Mouse (Mus musculus) hindlimb bud, embryonic 11.5 days (tissue): ENCODE data around the gene Sowaha.
"Not testable (repeated sequence)": the region's sequence is repeated elsewhere in the genome, so short reads cannot be mapped to it uniquely, and the experiment has no call there.

Source experiments
- DNase-seq: peaks from one replicate; pipeline ENCODE4 v3.0.0-alpha.2; 2012; ENCODE audit warnings: low read depth, low spot score; ENCODE audit errors: extremely low spot score

Gene Sowaha

DNA sequence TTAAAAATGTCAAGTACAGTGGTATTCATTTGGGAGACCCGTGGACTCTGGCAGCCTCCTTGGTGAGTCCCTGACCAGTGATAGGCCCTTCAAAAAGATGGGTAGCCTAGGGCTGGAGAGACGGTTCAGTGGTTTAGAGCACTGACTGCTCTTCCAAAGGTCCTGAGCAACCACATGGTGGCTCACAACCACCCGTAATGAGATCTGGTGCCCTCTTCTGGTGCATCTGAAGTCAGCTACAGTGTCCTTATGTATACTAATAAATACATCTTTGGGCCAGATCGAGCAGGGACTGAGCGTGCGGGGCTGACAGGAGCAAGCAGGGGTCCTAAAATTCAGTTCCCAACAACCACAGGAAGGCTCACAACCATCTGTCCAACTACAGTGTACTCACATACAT, 36.2 kb downstream of the Sowaha start:
- DNase-seq = no peak

DNA sequence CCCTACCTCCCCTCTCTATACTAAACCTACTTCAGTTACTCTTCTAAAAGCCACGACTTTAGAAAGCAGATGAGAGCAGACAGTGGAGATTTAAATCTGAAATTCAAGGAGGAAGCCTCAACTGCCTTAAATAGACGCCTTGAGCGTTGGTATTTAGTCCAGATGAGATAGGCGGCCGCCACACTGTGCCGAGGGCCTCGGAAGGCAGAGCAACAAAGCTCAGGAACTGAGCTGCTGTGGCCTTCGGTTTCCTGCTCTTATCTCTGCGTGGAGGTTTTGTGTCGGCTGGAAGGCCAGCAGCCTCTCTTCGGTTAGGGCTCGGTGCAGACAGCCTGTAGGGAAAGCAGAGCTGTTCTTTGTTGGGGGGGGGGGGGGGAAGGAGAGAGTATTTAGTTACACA, 38.2 kb downstream of the Sowaha start:
- no peak for DNase-seq

DNA sequence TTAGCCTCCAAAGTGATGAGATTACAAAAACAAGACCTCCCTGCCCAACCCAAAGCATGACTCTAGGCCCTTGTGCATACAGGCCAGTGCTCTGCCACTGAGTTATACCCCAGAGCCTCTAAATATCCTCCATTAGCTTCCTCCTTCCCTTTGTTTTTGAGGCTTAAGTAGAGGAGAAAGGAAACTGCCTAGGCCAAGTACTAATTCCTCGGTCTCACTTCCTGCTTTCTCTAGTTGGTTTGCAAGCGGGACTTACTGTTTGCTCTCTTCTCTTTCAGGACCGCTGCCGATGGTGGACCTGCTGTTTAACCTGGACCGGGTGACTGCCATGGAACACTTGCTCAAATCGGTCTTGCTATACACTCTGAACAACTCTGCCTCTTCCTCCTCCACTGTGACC, 43.7 kb downstream of the Sowaha start:
- DNase-seq = no peak

DNA sequence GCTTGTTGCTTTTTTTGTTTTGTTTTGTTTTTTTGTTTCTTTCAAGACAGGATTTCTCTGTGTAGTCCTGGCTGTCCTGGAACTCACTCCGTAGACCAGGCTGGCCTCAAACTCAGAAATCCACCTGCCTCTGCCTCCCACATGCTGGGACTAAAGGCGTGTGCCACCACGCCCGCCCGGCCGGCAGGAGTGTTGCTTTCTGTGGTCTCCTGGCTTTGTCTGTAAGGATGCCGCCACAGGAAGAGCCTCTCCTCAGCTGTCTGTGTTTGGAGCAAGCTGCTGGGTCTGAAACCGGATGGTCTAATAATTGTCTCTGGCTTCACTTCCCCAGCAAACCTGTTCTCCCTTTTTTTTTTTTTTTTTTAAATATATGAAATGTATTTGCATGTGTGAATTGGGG, 44.6 kb downstream of the Sowaha start:
- no peak for DNase-seq

DNA sequence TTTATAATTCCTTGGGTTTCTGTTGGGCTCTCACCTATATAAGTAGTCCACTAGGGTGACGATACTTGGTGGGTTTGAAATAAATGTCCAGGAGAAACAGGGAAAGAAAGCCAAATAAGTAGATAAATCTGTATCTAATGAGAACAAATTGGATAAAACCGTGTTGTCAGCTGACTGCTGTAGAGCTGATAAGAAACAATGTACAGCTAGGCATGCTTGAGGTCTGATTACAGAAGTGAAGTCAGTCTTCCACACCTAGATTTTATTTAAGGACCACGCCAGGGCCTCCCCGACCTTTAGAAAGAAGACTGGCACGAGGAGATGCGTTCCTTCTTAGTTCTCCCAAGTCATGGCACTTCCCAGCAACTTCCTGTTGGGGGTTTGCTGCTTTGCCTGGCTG, 47.0 kb downstream of the Sowaha start:
- DNase-seq = no peak

DNA sequence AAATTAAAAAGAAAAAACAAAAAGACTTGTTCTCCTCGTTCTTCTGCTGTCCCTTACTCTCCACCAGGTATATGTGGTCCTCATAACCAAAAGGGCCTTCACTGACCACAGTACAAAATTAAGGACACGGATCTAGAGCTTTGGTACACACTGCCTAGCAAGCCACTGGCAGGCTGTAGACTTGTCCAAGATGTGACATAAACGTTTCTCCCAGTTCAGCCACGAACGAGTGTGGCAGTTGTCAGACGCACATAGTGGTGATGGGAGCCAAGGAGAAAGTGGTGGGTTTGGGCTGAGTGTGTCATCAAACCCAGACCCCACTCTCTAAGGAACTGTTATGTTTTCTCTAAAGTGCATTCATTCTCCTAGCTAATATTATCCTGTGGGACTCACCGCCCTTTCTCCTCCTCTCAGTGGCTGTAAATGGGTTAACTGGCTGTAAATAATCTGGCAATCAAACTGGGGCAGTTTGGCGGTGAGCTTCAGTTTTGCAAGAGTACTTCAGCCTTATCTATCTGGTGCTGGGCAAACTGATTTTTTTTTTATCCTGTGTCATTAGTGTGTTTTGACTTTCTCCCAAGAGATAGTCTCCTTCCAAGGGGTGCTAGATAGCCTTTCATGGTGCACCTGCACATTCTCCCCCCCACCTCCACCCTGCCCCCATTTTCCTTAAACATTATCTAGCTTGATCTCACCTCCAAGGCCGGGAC, 48.6 kb downstream of the Sowaha start:
- DNase-seq = no peak

DNA sequence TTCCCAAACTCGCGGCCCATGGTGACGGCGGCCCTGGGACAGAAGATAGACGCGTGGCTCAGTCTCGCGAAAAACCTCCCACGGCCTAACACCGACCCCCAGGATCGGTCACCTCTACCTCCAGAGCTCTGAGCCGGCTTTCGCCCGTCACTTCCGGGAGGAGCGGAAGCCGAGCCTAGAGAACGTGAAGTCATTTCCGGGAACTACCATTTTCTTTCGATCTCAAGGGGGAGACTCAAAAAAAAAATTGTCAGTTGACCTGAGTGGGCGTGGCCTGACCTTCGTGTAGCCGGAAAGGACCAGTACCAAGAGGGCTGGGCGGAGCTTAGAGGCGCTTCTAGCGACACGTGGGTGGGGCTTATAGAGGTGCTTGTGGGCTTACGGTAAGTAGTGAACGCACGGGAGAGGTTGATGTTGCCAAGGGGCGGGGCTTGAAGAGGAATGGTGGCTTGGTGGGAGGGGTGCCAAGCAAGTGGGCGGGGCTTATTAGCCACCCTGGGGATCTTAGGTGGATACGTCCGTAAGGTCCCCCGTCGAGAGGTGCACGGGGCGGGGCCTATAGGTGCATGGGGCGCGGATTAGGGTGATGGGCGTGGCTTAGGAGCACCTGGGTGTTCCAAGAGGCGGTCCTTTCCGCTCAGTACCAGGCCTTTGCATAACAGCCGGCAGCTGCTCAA, 49.3 kb downstream of the Sowaha start, which contains the start of the genes Uqcrq and Gdf9:
Gene Uqcrq (minus strand): TSS at position 162 of the 677 bp plus-strand sequence.
Gene Gdf9 (plus strand): TSS at position 354 of the 677 bp plus-strand sequence.
- DNase-seq = peak; percentile 98

DNA sequence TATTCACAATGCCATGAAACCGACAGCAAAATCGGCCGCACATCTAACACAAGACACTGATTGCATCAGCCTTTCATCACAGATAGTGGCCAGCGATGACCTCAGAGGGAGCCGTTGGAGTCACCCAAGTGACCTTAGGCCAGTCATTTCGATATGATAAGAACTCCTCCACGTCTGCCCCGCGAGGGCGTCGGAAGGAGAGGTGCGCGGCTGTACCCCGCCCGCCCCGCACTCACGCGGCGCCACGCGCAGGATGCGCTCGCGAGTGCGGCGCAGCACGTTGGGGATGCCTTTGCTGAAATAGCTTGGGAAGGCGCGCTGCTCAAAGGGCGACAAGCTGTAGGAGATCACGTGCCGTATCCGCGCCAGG, 49.8 kb downstream of the Sowaha start:
- DNase-seq = no peak

DNA sequence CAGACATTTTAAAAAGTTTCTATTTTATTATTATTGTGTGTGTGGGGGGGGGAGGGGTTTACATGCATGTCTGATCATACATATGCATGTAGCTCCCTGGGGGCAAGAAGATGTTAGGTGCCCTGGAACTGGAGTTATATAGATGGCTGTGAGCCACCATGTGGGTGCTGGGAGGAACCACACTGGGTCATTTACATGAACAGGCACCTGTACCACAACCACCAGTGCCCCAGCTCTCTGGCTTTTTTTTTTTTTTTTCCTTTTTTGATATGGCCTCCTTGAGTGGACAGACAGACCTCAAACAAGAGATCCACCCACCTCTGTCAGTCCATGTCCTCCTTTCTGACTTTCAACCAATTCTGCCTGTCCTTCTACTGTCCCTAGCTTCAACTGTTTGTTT, 50.9 kb downstream of the Sowaha start:
- DNase-seq = no peak

DNA sequence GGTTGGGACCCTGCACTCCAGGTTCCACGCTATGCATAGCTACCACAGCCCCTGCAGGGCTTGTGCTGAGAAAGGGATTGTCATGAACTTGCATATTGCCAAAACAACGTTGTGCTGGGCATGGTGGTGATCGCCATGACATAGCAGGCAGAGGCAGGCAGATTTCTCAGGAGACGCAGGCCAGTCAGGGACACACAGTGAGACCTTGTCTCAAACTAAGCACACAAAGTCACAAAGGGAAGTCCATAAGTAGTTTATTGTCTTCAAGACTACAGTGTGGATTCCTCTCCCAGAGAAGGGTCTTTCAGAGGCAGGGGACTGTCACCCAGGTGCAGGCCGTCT, 51.4 kb downstream of the Sowaha start:
- no peak for DNase-seq

DNA sequence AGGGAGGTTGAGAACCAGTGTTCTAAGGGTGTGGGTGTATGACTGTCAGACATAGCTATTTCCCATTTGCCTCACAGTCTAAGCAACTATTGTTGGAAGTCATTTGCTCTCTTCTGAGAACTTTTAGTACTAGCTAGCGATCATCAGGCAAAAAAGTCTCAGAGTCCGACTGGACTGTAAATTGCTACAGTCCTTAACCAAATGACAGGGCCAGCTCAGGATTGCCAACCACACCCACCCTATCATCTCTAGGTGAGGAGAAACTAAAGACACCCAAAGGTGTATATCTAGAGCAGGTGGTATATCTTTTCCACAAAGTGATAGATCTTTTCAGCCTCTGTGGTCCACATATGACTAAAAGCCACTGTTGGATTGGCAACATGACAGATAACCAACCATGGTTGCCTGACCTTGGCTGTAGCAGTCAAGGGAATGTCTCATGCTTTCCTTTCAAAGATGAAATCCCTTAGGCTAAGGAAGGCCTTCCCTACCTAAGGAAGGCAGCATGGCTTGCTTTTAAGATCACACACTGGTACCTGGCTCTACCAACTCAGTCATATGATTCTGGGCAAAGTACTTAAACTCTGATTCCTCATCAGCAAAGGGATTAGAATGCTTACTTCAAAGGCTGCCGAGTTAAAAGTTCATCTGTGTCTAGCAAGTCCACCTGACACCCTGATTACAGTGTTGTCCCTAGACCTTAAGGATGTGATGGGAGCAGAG, 51.9 kb downstream of the Sowaha start:
- DNase-seq = no peak

DNA sequence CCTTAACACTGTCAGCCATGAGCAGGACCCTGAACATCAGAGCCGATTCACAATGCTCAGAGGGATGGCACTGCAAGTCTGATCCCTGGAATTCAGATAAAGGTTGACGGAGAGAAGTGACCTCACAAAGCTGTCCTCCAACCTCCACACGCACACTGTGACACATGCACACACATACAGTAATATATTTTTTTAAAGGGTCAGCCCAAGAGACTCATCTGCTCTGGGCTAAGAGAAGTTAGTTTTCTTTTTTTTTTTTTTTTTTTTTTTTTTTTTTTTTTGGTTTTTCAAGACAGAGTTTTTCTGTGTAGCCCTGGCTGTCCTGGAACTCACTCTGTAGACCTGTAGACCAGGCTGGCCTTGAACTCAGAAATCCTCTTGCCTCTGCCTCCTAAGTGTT, 53.2 kb downstream of the Sowaha start:
- DNase-seq = not testable (repeated sequence)
